Mouse (Mus musculus): ENCODE data around the gene Sgms1. TPM values are rescaled to one million over a fixed set of nuclear protein-coding genes. Genes with fewer than 3 reads are reported as not detected.

Sgms1 gene
- polyA plus RNA-seq, 1 experiment from 2014 or later: 19.2 TPM

DNA sequence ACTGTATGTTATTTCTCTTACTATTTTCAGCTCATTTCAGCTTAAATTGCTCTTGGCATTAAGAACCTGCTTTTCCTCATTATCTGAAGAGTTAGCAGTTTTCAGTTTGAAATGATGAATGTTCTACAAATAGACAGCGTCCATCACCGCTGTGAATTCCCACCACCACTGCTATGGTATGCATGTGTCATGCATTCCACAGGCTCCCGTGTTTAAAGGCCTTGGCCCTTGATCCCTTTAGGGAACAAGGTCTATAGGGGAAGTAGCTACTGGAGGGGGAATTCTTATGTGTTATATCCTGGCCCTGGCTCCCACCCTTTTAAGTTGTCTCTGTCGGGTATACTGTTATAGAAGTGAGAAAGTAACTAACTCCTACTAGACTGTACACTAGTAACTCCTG, 210.0 kb downstream of the Sgms1 start:
- 65% methylated on average over 4 of the region's 4 CpGs for WGBS
- H3K27me3 ChIP-seq: no peaks in the 10 kb centered on the region
- H3K36me3 ChIP-seq: no peaks in the 10 kb centered on the region

DNA sequence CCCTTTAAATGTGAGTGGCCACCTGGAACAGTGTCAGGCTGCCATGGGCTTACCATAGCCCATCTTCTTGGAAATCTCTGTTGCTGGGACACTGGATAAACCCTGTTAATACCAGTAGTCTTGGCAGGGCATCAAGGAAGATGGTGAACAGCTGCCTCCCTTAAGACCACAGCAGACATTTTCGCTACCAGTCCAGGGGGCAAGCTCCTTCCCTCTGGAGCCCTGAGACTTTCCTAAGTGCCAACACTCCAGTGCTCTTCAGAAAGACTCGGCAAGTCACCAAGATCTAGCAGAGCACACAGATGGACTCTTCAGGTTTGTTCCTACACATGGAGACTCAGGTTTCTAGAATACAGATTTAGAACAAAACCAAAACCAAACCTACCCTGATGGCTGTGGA, 211.4 kb downstream of the Sgms1 start:
- no peak overlapping the region for H3K4me3 ChIP-seq
- no peak overlapping the region for H3K27ac ChIP-seq
- H3K27me3 ChIP-seq: no peaks in the 10 kb centered on the region
- no peaks in the 10 kb centered on the region for H3K4me1 ChIP-seq
- H3K36me3 ChIP-seq: no peaks in the 10 kb centered on the region
- no peak for ATAC-seq (ENCODE audit: low FRiP score)
- H3K4me2 ChIP-seq (replicated peaks): no peak overlapping the region
- no peaks in the 10 kb centered on the region for H3K9me3 ChIP-seq (replicated peaks)
- no peak overlapping the region for H3K9ac ChIP-seq
- WGBS: 93% methylated on average over 2 of the region's 2 CpGs

More for the DNA sequence above, 210.0 kb downstream of the Sgms1 start:
- ATAC-seq (ENCODE audit: low FRiP score): no peak
- H3K9ac ChIP-seq: no peak overlapping the region
- no peaks in the 10 kb centered on the region for H3K4me1 ChIP-seq
- no peak overlapping the region for H3K4me2 ChIP-seq (replicated peaks)
- no peak overlapping the region for H3K27ac ChIP-seq
- H3K4me3 ChIP-seq: no peak overlapping the region
- no peaks in the 10 kb centered on the region for H3K9me3 ChIP-seq (replicated peaks)

DNA sequence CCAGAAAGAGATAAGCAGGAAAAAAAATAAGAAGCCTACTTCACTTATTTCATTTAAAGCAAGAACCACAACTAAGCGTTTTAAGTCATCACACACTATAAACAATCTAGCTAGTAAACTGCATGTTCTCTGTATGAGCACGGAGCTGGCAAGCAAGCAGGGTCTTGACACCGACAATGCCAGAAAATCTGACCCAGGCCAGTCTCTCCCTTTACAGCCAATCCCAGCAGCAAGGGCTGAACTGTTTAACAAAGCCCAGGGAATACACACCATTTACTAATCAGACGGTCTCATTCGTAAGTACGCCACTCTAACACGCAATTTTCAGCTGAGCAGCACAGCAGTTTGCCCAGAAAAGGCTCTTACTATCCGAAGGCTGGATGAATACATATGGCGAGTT, 213.1 kb downstream of the Sgms1 start:
- WGBS: 91% methylated on average over 9 of the region's 9 CpGs

DNA sequence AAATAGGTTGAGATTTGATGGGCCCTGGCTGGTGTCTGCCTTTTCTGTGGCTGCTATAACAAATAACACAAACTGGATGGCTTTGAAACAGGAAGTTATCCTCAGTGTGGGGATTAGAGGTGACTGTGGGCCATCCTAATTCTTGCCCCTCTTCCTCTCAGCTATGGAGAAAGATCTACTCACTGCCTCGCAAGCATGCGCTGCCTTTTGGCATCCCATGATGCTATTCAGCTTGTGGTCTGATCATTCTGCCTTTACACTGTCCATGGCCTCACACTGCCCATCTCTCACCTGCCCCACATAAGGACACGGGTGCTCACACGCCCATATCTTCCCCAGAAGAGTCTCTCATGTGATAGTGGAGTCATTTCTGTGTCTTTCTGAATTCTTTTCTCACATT, 213.5 kb downstream of the Sgms1 start:
- WGBS: 93% methylated on average over 4 of the region's 4 CpGs
- H3K4me3 ChIP-seq: no peak overlapping the region

More for the DNA sequence above, 213.1 kb downstream of the Sgms1 start:
- H3K9me3 ChIP-seq (replicated peaks): no peaks in the 10 kb centered on the region
- H3K27ac ChIP-seq: no peak overlapping the region
- H3K36me3 ChIP-seq: no peaks in the 10 kb centered on the region
- H3K27me3 ChIP-seq: no peaks in the 10 kb centered on the region
- no peaks in the 10 kb centered on the region for H3K4me1 ChIP-seq
- ATAC-seq (ENCODE audit: low FRiP score): no peak
- no peak overlapping the region for H3K9ac ChIP-seq
- H3K4me3 ChIP-seq: no peak overlapping the region
- H3K4me2 ChIP-seq (replicated peaks): no peak overlapping the region

DNA sequence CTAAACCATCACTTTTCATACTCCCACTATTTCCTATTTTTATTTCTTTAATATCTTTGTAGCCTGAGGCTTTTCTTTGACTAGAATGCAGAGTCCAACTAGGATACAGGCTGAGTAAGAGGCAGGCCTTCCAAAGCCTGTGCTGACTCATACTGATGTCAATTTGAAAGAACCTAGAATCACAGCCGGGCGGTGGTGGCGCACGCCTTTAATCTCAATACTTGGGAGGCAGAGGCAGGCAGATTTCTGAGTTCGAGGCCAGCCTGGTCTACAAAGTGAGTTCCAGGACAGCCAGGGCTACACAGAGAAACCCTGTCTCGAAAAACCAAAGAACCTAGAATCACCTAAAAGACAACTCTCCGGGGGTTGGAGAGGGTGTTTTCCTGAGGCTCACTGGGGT, 214.5 kb downstream of the Sgms1 start:
- no peak for ATAC-seq (ENCODE audit: low FRiP score)
- no peak overlapping the region for H3K4me3 ChIP-seq
- WGBS: 98% methylated on average over 7 of the region's 7 CpGs

More for the DNA sequence above, 213.5 kb downstream of the Sgms1 start:
- Histone ChIP-seq H3K27ac (no peak overlapping the region), H3K4me1 (no peaks in the 10 kb centered on the region), H3K27me3 (no peaks in the 10 kb centered on the region), H3K9me3 (replicated peaks) (no peaks in the 10 kb centered on the region), H3K36me3 (no peaks in the 10 kb centered on the region), H3K9ac (no peak overlapping the region), H3K4me2 (replicated peaks) (no peak overlapping the region)
- no peak for ATAC-seq (ENCODE audit: low FRiP score)

DNA sequence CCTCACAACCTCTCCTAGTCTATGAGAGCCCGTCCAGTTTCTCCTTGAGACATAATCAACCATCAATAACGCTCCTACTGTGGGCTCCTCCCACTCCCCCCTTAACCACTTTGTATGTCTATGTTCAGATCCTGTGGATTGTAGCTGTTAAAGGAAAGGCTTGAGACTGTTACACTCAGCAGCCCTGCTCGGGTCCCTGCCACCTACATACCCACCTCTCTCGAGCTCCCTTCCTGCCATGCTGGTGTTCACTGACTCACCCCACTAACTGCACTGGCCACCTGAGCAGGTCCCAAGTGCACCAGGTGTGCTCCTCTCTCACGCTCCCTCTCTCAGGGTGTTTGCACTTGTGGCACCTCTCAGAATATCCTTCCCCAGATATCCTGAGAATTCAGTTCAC, 215.0 kb downstream of the Sgms1 start:
- Histone ChIP-seq H3K36me3 (no peaks in the 10 kb centered on the region), H3K4me2 (replicated peaks) (no peak overlapping the region), H3K9ac (no peak overlapping the region), H3K27ac (no peak overlapping the region), H3K4me1 (no peaks in the 10 kb centered on the region), H3K9me3 (replicated peaks) (no peaks in the 10 kb centered on the region), H3K4me3 (no peak overlapping the region), H3K27me3 (no peaks in the 10 kb centered on the region)
- WGBS: 84% methylated on average over 5 of the region's 5 CpGs
- ATAC-seq (ENCODE audit: low FRiP score): no peak

More for the DNA sequence above, 214.5 kb downstream of the Sgms1 start:
- H3K27ac ChIP-seq: no peak overlapping the region
- no peak overlapping the region for H3K9ac ChIP-seq
- H3K36me3 ChIP-seq: no peaks in the 10 kb centered on the region
- H3K4me1 ChIP-seq: no peaks in the 10 kb centered on the region
- H3K27me3 ChIP-seq: no peaks in the 10 kb centered on the region
- no peaks in the 10 kb centered on the region for H3K9me3 ChIP-seq (replicated peaks)
- no peak overlapping the region for H3K4me2 ChIP-seq (replicated peaks)

DNA sequence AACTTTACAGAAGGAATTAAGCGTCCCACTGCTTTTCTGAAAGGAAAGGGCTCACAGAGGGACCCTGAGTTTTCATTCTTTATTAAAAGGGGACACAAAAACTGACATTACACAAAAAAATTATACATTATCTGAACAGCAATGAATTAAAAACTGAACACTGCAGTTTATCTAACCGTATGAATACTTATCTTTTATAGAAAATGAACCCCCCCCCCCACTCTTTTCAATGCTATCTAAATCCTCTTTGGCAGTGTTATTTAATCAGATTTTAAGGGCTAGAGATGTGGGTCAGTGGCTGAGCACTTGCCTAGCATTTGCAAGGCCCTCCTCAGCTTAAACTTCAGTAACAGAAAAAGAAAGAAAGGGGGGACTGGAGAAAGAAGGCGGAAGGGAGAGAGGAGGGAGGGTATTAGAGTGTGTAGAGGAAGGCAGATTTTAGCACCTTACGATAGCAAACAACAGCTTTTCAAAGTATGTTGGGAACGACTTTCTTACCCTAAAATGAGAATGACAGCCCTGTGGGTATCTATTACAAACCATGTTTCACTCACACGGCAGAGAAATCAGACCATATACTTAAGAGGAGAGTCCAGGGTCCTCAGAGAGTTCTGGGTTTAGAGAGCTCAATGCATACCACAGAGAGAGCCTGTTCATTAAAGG, 215.9 kb downstream of the Sgms1 start:
- ATAC-seq (ENCODE audit: low FRiP score): no peak
- no peaks in the 10 kb centered on the region for H3K4me1 ChIP-seq
- no peak overlapping the region for H3K27ac ChIP-seq
- H3K9ac ChIP-seq: no peak overlapping the region
- 81% methylated on average over 6 of the region's 6 CpGs for WGBS
- no peak overlapping the region for H3K4me3 ChIP-seq
- no peaks in the 10 kb centered on the region for H3K27me3 ChIP-seq
- H3K36me3 ChIP-seq: no peaks in the 10 kb centered on the region
- no peak overlapping the region for H3K4me2 ChIP-seq (replicated peaks)
- no peaks in the 10 kb centered on the region for H3K9me3 ChIP-seq (replicated peaks)

DNA sequence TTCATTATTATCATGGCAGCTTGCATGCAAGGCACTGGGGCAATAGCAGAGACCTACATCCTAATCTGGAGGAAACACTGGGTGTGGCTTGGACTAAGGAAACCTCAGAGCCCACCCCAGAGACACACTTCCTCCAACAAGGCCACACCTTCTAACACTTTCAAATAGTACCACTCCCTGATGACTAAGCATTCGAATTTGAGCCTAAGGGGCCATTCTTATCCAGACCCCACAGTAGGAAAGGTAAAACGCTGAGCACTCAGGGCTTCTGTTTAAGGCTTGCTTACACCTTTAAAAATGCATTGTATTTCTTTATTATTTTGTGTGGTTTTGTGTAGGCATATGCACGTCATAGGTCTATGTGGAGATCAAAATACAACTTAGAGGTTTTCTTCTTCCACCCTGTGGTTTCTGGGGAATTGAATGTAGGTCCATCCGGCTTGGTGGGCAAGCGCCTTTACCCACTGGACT, 217.0 kb downstream of the Sgms1 start:
- ATAC-seq (ENCODE audit: low FRiP score): no peak
- H3K4me2 ChIP-seq (replicated peaks): no peak overlapping the region
- H3K4me3 ChIP-seq: no peak overlapping the region
- H3K36me3 ChIP-seq: no peaks in the 10 kb centered on the region
- H3K27ac ChIP-seq: no peak overlapping the region
- H3K9ac ChIP-seq: no peak overlapping the region
- 92% methylated on average over 5 of the region's 5 CpGs for WGBS
- H3K27me3 ChIP-seq: no peaks in the 10 kb centered on the region
- H3K9me3 ChIP-seq (replicated peaks): no peaks in the 10 kb centered on the region
- H3K4me1 ChIP-seq: no peaks in the 10 kb centered on the region

DNA sequence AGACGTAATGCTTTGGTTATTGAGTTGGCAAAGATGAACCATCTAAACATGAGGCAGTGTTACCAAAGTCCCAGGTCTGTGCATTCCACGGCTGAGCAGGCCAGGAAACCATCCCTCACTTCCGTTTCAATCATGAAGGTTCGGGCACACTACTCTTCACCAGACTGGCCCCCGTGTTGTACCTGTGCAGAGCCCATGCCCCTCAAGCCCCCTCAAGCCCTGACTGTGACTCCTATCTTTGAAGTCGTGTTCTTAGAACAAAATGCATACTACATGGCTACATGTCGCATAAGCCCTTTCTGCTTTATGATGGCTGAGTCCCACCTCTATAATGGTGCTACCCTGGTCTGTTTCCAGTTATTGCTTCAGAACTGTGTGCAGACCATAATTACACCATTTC, 217.5 kb downstream of the Sgms1 start:
- H3K4me3 ChIP-seq: no peak overlapping the region
- no peaks in the 10 kb centered on the region for H3K9me3 ChIP-seq (replicated peaks)
- no peak overlapping the region for H3K4me2 ChIP-seq (replicated peaks)
- no peaks in the 10 kb centered on the region for H3K4me1 ChIP-seq
- no peaks in the 10 kb centered on the region for H3K36me3 ChIP-seq
- 92% methylated on average over 7 of the region's 7 CpGs for WGBS
- no peak overlapping the region for H3K27ac ChIP-seq
- ATAC-seq (ENCODE audit: low FRiP score): no peak
- H3K9ac ChIP-seq: no peak overlapping the region
- H3K27me3 ChIP-seq: no peaks in the 10 kb centered on the region

DNA sequence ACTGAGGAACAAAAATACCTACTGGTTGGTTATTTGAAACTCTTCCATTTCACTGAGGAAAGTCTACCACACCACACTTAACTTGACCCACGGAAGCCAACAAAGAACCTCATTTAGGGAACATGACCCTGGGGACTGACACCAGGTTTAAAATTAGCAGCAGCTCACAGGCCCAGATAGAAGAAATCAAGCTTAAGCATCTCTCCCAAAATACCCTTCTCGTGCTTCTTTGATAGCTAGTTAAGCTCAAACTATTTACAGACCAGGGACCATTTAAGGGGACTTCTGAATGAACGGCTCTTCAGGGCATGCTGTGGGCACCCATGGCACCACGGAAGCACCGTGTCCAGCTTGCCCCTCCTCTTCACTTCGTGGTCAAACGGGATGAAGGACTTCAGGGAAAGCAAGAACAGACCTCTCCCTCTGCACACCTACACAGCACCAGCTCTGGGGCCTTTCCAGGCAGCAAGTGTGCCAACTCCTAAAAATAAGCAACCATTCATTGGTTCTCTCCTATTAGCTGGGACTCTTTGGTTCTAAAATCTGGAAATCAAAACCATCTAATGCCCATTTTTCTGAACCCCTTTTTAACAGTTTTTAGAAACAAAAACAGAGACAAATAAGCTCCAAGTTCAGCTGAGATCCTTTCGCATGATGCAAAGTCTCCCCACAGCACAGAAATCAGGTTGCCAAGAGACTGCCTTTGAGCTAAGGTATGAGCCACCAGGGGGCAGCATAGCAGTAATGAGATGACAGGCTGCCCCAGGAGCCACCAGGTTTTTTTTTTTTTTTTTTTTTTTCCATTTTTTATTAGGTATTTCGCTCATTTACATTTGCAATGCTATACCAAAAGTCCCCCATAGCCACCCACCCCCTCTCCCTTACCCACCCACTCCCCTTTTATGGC, 219.6 kb downstream of the Sgms1 start:
- Histone ChIP-seq H3K4me3 (no peak overlapping the region), H3K9me3 (replicated peaks) (no peaks in the 10 kb centered on the region), H3K9ac (no peak overlapping the region), H3K27me3 (no peaks in the 10 kb centered on the region), H3K4me1 (no peaks in the 10 kb centered on the region), H3K27ac (no peak overlapping the region), H3K36me3 (no peaks in the 10 kb centered on the region), H3K4me2 (replicated peaks) (no peak overlapping the region)
- no peak for ATAC-seq (ENCODE audit: low FRiP score)
- WGBS: 81% methylated on average over 8 of the region's 9 CpGs

DNA sequence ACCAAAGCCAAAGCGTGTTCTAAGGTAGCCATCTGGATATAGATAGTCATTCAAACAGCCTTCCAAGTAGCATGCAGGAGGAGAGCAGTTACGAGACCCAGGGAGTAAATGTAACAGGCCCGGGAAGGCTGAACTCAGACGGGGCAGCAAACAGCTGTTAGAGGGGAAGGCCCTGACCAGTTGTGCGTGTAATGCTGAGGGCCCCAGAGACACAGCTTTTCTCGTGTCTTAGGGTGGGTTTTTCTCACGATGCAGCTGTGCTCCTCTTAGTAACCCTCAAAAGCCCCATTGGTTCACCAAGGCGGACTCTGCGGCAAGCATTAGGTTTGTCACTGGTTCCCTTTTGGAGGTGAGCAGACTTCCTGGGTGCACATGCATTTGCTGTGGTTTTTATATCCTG, 221.5 kb downstream of the Sgms1 start:
- Histone ChIP-seq H3K27me3 (no peaks in the 10 kb centered on the region), H3K36me3 (no peaks in the 10 kb centered on the region), H3K4me3 (no peak overlapping the region), H3K9ac (no peak overlapping the region), H3K4me1 (no peaks in the 10 kb centered on the region), H3K4me2 (replicated peaks) (no peak overlapping the region), H3K9me3 (replicated peaks) (no peaks in the 10 kb centered on the region), H3K27ac (no peak overlapping the region)
- WGBS: 82% methylated on average over 9 of the region's 9 CpGs
- no peak for ATAC-seq (ENCODE audit: low FRiP score)

DNA sequence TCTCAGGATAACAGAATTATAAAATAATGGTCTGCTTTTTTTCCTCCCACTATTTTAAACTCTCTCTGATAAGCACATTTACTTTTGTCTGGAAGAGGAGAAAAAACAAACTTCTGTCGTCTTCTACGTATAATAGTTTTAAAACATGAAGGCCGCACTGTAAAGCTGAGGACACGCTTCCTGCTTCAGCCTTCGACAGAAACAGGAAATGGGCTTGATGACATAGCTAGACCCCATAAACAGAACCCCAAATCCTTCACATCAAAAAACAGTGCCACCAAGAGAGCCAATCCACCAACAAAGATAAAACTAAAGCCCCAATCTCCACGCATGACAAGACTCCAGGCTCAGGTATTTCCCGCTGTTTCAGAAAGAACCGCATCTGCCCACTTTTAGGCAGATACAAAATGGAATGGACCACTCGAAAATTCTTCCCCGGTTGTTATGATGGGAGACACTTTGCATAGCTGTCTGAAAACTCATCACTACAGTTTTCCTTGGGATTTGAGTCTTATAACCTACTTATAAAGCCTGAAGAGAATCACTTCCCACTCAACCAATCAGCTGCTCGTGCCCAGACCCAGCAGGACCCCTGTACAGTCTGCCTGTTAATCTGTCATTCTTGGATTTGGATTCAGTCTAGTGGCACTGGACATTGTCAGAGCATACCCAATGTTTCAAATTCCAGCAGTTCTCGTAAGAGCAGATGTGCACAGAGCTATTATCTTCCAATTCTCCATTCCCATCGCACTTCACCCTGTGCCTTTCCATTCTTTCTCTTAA, 222.5 kb downstream of the Sgms1 start:
- Histone ChIP-seq H3K27me3 (no peaks in the 10 kb centered on the region), H3K4me3 (no peak overlapping the region), H3K27ac (no peak overlapping the region), H3K4me2 (replicated peaks) (no peak overlapping the region), H3K36me3 (no peaks in the 10 kb centered on the region), H3K9ac (no peak overlapping the region), H3K9me3 (replicated peaks) (no peaks in the 10 kb centered on the region), H3K4me1 (no peaks in the 10 kb centered on the region)
- ATAC-seq (ENCODE audit: low FRiP score): no peak
- 94% methylated on average over 13 of the region's 13 CpGs for WGBS

Data from hindbrain, embryonic 12.5 days (tissue).